Mouse (Mus musculus) intestine, embryonic 15.5 days (tissue): ENCODE data around the gene Apoc4. TPM values are rescaled to one million over a fixed set of nuclear protein-coding genes. Genes with fewer than 3 reads are reported as not detected.

Experiments
- ATAC-seq: fragments of 200-750 bp; cut with Nextera tagmentation; 2 replicates; pipeline ENCODE4 v1.8.0; 2017; ENCODE audit warnings: moderate TSS enrichment, moderate library complexity
- H3K27ac ChIP-seq: fragments of 300-500 bp; sonication (generic); 2 replicates; pipeline ENCODE4 v1.5.1; 2015; ENCODE audit warnings: mild to moderate bottlenecking, inconsistent platforms
- H3K27me3 ChIP-seq: fragments of 300-500 bp; sonication (generic); replicated peaks from 2 replicates; pipeline ENCODE4 v1.6.1; 2015; ENCODE audit warnings: inconsistent platforms
- H3K36me3 ChIP-seq: fragments of 300-500 bp; sonication (generic); 2 replicates; pipeline ENCODE4 v1.6.1; 2015; ENCODE audit warnings: inconsistent platforms
- H3K4me1 ChIP-seq: fragments of 300-500 bp; sonication (generic); replicated peaks from 2 replicates; pipeline ENCODE4 v1.6.1; 2015; ENCODE audit warnings: inconsistent platforms
- H3K4me2 ChIP-seq: fragments of 300-500 bp; sonication (generic); replicated peaks from 2 replicates; pipeline ENCODE4 v1.6.1; 2015; ENCODE audit warnings: mild to moderate bottlenecking, inconsistent platforms
- H3K4me3 ChIP-seq: fragments of 300-500 bp; sonication (generic); replicated peaks from 2 replicates; pipeline ENCODE4 v1.5.1; 2015; ENCODE audit warnings: inconsistent platforms
- H3K9ac ChIP-seq: fragments of 300-500 bp; sonication (generic); 2 replicates; pipeline ENCODE4 v1.6.1; 2015; ENCODE audit warnings: inconsistent platforms
- H3K9me3 ChIP-seq: fragments of 300-500 bp; sonication (generic); 2 replicates; pipeline ENCODE4 v1.6.1; 2016; ENCODE audit warnings: inconsistent platforms
- WGBS: fragments of 180-500 bp; shearing (Covaris S2); methylation state at CpG from one replicate; pipeline ENCODE4 v1.1.7; 2015; 5-methylcytosine and 5-hydroxymethylcytosine counted together
- polyA plus RNA-seq: library from polyadenylated mRNA; unstranded; fragments of >200 nt; fragmentation: Nextera tagmentation; extraction: Ambion mirVana; gene quantifications from 2 replicates; pipeline ENCODE4 v1.2.1, GENCODE M21; 2015

Apoc4 gene
- polyA plus RNA-seq, 1 experiment from 2014 or later: 4.7 TPM

GRCm38 (mm10) chr7:19713598-19713997, 32.3 kb upstream of the Apoc4 start:
- peak overlapping the region; percentile 79; the same call in 1 of the 2 replicates for H3K4me2 ChIP-seq
- H3K4me3 ChIP-seq: no peak overlapping the region
- H3K9me3 ChIP-seq: no peaks in the 10 kb centered on the region
- peaks cover 30% of the 10 kb centered on the region for H3K36me3 ChIP-seq
- 86% methylated on average over 9 of the region's 9 CpGs for WGBS
- ATAC-seq: no peak
- no peaks in the 10 kb centered on the region for H3K27me3 ChIP-seq
- peak overlapping the region; percentile 96 for H3K9ac ChIP-seq
- H3K4me1 ChIP-seq: peaks cover 9% of the 10 kb centered on the region; the same call in 1 of the 2 replicates
- H3K27ac ChIP-seq: no peak overlapping the region

DNA sequence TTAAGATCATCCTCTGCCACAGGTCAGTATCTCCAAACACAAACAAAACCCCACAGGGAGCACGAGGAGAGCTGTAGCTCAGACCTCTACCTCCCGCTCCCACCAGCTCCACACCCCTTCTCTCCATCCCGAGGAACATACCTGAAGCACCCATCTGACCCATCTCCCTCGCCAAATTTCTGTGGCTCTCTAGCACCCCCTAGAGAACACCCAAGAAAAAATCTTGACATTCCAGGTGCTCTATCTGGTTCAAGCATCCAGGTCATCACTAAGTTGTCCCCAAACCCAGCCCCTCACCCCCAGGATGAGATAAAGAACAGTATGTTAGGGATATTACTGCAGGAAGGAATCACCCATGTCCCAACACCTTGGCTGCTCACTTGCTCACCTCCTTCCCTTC, 31.9 kb upstream of the Apoc4 start:
- 39% methylated on average over 4 of the region's 4 CpGs for WGBS
- H3K4me3 ChIP-seq: no peak overlapping the region
- H3K9ac ChIP-seq: no peak overlapping the region

GRCm38 (mm10) chr7:19712414-19712813, 31.1 kb upstream of the Apoc4 start:
- H3K9me3 ChIP-seq: no peaks in the 10 kb centered on the region
- no peak overlapping the region for H3K4me3 ChIP-seq
- no peak for ATAC-seq
- H3K27me3 ChIP-seq: no peaks in the 10 kb centered on the region
- H3K27ac ChIP-seq: no peak overlapping the region
- 77% methylated on average over 4 of the region's 4 CpGs for WGBS
- peaks cover 9% of the 10 kb centered on the region; the same call in 1 of the 2 replicates for H3K4me1 ChIP-seq
- H3K4me2 ChIP-seq: no peak overlapping the region
- no peak overlapping the region for H3K9ac ChIP-seq
- H3K36me3 ChIP-seq: peaks cover 30% of the 10 kb centered on the region

More for the DNA sequence above, 31.9 kb upstream of the Apoc4 start:
- H3K4me1 ChIP-seq: peaks cover 9% of the 10 kb centered on the region; the same call in 1 of the 2 replicates
- no peak overlapping the region for H3K27ac ChIP-seq
- H3K4me2 ChIP-seq: no peak overlapping the region
- H3K9me3 ChIP-seq: no peaks in the 10 kb centered on the region
- H3K27me3 ChIP-seq: no peaks in the 10 kb centered on the region
- ATAC-seq: no peak
- H3K36me3 ChIP-seq: peaks cover 30% of the 10 kb centered on the region

DNA sequence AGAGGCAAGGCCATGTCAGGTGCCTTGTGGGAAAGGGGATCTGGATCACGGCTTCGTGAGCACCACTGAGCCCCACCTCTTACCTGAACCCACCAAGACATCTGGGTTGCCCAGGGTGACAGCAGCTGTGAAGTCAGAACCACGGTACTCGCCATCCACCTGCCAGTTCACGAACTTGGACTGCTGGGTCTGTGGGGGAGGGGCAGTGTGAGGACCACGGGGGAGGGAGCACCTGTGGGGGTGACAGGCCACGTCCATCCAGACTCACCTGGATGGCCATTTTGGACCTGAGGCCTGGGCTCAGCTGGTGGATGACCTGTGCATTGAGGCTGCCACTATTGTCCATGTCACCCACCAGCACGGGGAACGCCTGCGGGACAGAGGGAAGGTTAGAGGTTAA, 29.4 kb upstream of the Apoc4 start:
- no peak overlapping the region for H3K4me2 ChIP-seq
- H3K9ac ChIP-seq: no peak overlapping the region
- 88% methylated on average over 10 of the region's 10 CpGs for WGBS
- no peak overlapping the region for H3K27ac ChIP-seq
- 0 out of 2 replicates have a peak, but pooled peaks cover 9% of the 10 kb centered on the region for H3K4me1 ChIP-seq
- no peak for ATAC-seq
- no peak overlapping the region for H3K4me3 ChIP-seq
- no peaks in the 10 kb centered on the region for H3K9me3 ChIP-seq
- no peaks in the 10 kb centered on the region for H3K27me3 ChIP-seq
- peaks cover 38% of the 10 kb centered on the region for H3K36me3 ChIP-seq

GRCm38 (mm10) chr7:19705271-19705670, 24.0 kb upstream of the Apoc4 start:
- no peak for ATAC-seq
- H3K9ac ChIP-seq: no peak overlapping the region
- peaks cover 17% of the 10 kb centered on the region for H3K4me1 ChIP-seq
- no peaks in the 10 kb centered on the region for H3K27me3 ChIP-seq
- H3K36me3 ChIP-seq: peaks cover 30% of the 10 kb centered on the region
- no peak overlapping the region for H3K4me2 ChIP-seq
- H3K9me3 ChIP-seq: no peaks in the 10 kb centered on the region
- no peak overlapping the region for H3K27ac ChIP-seq
- H3K4me3 ChIP-seq: no peak overlapping the region
- WGBS: 97% methylated on average over 7 of the region's 7 CpGs

DNA sequence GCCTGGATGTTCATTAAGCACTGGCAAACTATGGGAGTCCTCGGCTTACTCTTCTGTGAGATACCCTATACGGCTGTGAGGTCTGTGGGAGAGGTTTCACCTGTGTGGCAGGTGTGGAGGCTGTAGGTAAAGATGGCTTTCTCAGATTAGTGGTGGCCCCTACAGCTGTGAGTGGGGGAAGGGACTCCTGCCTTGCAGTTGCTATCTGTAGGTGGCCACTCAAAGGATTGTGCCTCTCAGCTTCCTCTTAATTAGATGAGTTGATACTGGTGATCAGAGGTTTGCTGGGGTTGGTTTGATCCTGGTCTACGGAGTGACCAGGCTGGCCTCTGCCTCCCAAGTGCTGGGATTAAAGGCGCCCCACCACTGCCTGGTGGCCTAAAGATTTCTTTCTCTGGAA, 23.2 kb upstream of the Apoc4 start:
- H3K4me2 ChIP-seq: no peak overlapping the region
- H3K4me1 ChIP-seq: peaks cover 20% of the 10 kb centered on the region
- no peak for ATAC-seq
- H3K27me3 ChIP-seq: no peaks in the 10 kb centered on the region
- peaks cover 23% of the 10 kb centered on the region for H3K36me3 ChIP-seq
- H3K9ac ChIP-seq: no peak overlapping the region
- no peaks in the 10 kb centered on the region for H3K9me3 ChIP-seq
- no peak overlapping the region for H3K4me3 ChIP-seq
- H3K27ac ChIP-seq: no peak overlapping the region
- 87% methylated on average over 4 of the region's 4 CpGs for WGBS

GRCm38 (mm10) chr7:19702859-19703555, 21.7 kb upstream of the Apoc4 start:
- ATAC-seq: no peak
- no peak overlapping the region for H3K27ac ChIP-seq
- H3K9ac ChIP-seq: no peak overlapping the region
- no peaks in the 10 kb centered on the region for H3K9me3 ChIP-seq
- peaks cover 35% of the 10 kb centered on the region for H3K4me1 ChIP-seq
- WGBS: 90% methylated on average over 16 of the region's 16 CpGs
- no peak overlapping the region for H3K4me3 ChIP-seq
- H3K36me3 ChIP-seq: peaks cover 16% of the 10 kb centered on the region
- no peak overlapping the region for H3K4me2 ChIP-seq
- no peaks in the 10 kb centered on the region for H3K27me3 ChIP-seq

- Histone ChIP-seq H3K36me3 (peaks cover 10% of the 10 kb centered on the region), H3K27ac (peak overlapping the region; percentile 83), H3K4me2 (0 out of 2 replicates have a peak overlapping the region, but pooled peaks have one; percentile 9), H3K4me3 (no peak overlapping the region), H3K9ac (peak overlapping the region; percentile 28; the same call in 1 of the 2 replicates), H3K9me3 (no peaks in the 10 kb centered on the region), H3K4me1 (peaks cover 37% of the 10 kb centered on the region), H3K27me3 (no peaks in the 10 kb centered on the region)
- WGBS: 28% methylated on average over 22 of the region's 22 CpGs
- peak; percentile 92 for ATAC-seq
These were observed 19.9 kb upstream of the Apoc4 start for GRCm38 (mm10) chr7:19701069-19701761.

DNA sequence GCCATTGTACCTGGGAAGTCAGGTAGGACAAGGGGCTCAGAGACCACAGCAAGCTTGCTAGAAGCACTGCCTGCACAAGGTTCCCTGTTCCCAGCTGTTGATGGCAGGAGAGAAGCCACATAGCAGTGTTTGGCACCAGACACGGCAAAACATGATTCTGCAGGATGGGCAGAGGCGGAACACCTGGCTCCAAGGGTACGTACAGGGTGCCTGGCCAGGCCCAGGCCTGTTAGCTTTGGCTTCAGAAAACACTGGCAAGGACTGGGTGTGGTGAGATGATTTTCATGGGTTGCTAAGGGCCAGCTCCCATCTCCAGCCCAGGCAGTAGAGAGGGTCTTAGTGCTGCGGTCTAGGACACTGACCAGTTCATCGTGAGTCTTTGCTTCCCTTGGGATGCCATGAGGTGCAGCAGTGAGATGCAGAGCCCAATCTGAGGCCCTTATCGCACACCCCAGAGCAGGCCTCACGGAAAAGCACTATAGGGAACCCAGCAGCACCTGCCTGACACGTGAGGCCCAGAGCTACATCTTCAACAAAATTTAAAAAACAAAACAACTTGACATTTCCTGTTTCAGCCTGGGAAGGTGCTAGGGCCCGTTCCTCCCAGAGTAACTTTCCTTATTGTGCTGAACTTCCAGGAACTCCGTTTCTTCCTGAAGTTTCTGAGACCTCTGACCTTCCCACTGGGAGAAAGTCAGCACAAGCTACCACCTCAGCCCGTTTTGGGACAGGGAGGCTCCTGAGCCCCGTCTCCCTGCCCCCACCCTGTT, 19.2 kb upstream of the Apoc4 start:
- WGBS: 46% methylated on average over 12 of the region's 12 CpGs
- 0 out of 2 replicates have a peak overlapping the region, but pooled peaks have one; percentile 9 for H3K4me2 ChIP-seq
- H3K27ac ChIP-seq: peak overlapping the region; percentile 61
- H3K9me3 ChIP-seq: no peaks in the 10 kb centered on the region
- peak; percentile 54 for ATAC-seq
- H3K27me3 ChIP-seq: no peaks in the 10 kb centered on the region
- H3K9ac ChIP-seq: no peak overlapping the region
- H3K4me1 ChIP-seq: peaks cover 37% of the 10 kb centered on the region
- H3K36me3 ChIP-seq: peaks cover 8% of the 10 kb centered on the region; the same call in 1 of the 2 replicates
- H3K4me3 ChIP-seq: no peak overlapping the region

DNA sequence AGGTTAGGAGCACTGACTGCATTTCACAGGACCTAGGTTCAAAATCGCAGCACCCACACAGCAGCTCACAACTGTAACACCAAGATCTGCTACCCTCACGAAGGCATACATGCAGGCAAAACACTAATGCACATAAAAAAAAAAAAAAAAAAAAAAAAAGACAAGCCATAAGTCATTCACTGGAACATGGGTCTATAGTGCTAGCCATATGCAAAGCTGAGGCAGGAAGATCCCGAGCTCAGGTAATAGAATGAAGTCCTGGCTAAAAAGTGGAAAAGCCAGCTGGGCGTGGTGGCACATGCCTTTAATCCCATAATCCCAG, 18.5 kb upstream of the Apoc4 start:
- 86% methylated on average over 4 of the region's 4 CpGs for WGBS
- no peak overlapping the region for H3K27ac ChIP-seq
- H3K4me2 ChIP-seq: no peak overlapping the region
- ATAC-seq: no peak
- H3K9me3 ChIP-seq: no peaks in the 10 kb centered on the region
- H3K4me3 ChIP-seq: no peak overlapping the region
- H3K4me1 ChIP-seq: peaks cover 43% of the 10 kb centered on the region
- H3K27me3 ChIP-seq: no peaks in the 10 kb centered on the region
- H3K9ac ChIP-seq: no peak overlapping the region
- H3K36me3 ChIP-seq: peaks cover 6% of the 10 kb centered on the region; the same call in 1 of the 2 replicates

DNA sequence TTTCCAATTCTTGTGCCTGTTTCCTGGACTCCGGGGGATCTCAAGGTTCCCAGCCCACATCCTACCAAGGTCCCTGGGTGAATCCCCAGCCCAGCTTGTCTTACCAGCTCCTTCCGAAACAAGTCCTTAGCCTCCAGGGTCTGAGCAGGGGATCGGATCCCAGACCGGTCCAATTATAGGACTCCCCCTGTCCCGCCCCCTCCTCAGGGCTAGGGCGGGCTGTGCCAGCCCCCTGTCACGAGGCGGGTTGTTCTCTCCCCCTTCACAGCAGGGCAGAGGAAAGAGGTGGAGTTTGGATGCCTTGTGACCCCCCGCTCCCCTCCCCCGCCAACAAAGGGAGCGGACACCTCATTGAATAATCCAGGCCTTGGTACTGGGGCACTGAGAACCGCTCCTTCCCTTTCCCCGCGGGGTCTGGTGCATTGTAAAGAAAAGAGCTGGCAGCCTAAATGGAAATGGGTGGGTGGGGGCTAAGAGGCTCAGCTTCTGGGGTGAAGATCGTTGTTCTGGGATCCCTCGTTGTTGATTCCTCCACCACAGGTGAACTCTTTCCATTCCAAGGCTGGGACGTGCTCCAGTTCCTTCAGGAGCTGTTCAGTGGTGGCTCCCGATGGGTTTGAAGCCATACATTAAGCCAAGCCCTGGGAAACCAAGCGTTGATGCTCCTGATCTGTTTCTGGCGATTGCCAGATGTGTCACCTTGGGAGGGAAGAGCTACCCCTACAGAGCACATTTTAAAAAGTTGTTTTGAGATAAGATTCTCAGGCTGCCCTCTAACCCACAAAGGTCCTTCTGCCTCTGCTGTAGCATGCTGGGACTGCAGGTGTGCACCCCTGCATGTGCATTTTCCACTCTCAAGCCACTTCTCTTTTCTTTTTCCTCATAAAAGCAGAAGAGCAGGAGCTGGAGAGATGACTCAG, 17.9 kb upstream of the Apoc4 start, which contains the start of gene Apoe:
TSS of gene Apoe (minus strand) at position 282 of the 920 bp plus-strand sequence.
- Histone ChIP-seq H3K4me3 (peak within 1 kb of the TSS; percentile 32), H3K4me2 (peak within 1 kb of the TSS; percentile 66), H3K36me3 (peaks cover 6% of the 10 kb centered on the region; the same call in 1 of the 2 replicates), H3K9ac (peak within 1 kb of the TSS; percentile 46), H3K27ac (0 out of 2 replicates have a peak within 1 kb of the TSS, but pooled peaks have one; percentile 1), H3K4me1 (peaks cover 48% of the 10 kb centered on the region), H3K9me3 (no peaks in the 10 kb centered on the region), H3K27me3 (no peaks in the 10 kb centered on the region)
- 4% methylated on average over 20 of the region's 20 CpGs for WGBS
- 0 out of 2 replicates have a peak, but pooled peaks have one; percentile 6 for ATAC-seq
